ENCODE assay signal across 23 mouse cellular contexts in genomic region chr10:39418395-39418794, GRCm38 (mm10). TPM values are rescaled to one million over a fixed set of nuclear protein-coding genes. Genes with fewer than 3 reads are reported as not detected.
DNase-seq lines count a peak whose midpoint lies in the region; ATAC-seq lines count a peak whose summit lies in the region.
"Had no signal": no experiment of that assay in that cellular context is flagged by ENCODE, and none has a peak within 500 bp of the region (broad histone marks: within the 10 kb centered on the region; RNA-seq: fewer than 3 reads in every experiment).

No protein-coding gene starts in this region.

- ATAC-seq in heart, embryonic 13.5 days (ENCODE audit: extremely low read depth, insufficient number of reproducible peaks, low FRiP score, low TSS enrichment): no peak
- ATAC-seq in common myeloid progenitor, adult 5-6 weeks (replicated peaks; ENCODE audit: low read depth, poor library complexity, severe bottlenecking): peak; percentile 6
- peak; percentile 26; the same call in 1 of the 2 replicates for ATAC-seq in megakaryocyte, adult 5-6 weeks (ENCODE audit: poor library complexity, severe bottlenecking)
- no peak for ATAC-seq in forebrain, embryonic 11.5 days (replicated peaks; ENCODE audit: low FRiP score)
- ATAC-seq: forebrain, embryonic 15.5 days; inflammation-experienced regulatory T-cells, adult 6 months; midbrain, embryonic 15.5 days had no signal

- no peaks in the 10 kb centered on the region for H3K9me3 ChIP-seq in heart, embryonic 13.5 days
- H3K9me3 ChIP-seq in forebrain, embryonic 11.5 days (ENCODE audit: control insufficient read depth, low read length): no peaks in the 10 kb centered on the region
- H3K9me3 ChIP-seq: forebrain, embryonic 15.5 days; G1E; limb, embryonic 12.5 days; lung, embryonic 15.5 days; midbrain, embryonic 15.5 days; neural tube, embryonic 13.5 days had no signal

- 61% methylated on average over 7 of the region's 7 CpGs for WGBS in heart, embryonic 13.5 days
- WGBS in forebrain, embryonic 11.5 days: 90% methylated on average over 7 of the region's 7 CpGs

- no peaks in the 10 kb centered on the region for H3K36me3 ChIP-seq in heart, embryonic 13.5 days
- H3K36me3 ChIP-seq in forebrain, embryonic 11.5 days (ENCODE audit: control insufficient read depth, insufficient read depth, low read length): no peaks in the 10 kb centered on the region
- H3K36me3 ChIP-seq: forebrain, embryonic 15.5 days; limb, embryonic 12.5 days; lung, embryonic 15.5 days; midbrain, embryonic 15.5 days; neural tube, embryonic 13.5 days had no signal

- no peak overlapping the region for H3K4me3 ChIP-seq in heart, embryonic 13.5 days
- no peak overlapping the region for H3K4me3 ChIP-seq in forebrain, embryonic 11.5 days (ENCODE audit: low read depth, low read length)
- H3K4me3 ChIP-seq: forebrain, embryonic 15.5 days; layer of hippocampus, adult 2 months; left cerebral cortex, adult 2 months; limb, embryonic 12.5 days; lung, embryonic 15.5 days; midbrain, embryonic 15.5 days; neural tube, embryonic 13.5 days had no signal

- no peak overlapping the region for H3K4me2 ChIP-seq in heart, embryonic 13.5 days
- H3K4me2 ChIP-seq in forebrain, embryonic 11.5 days (ENCODE audit: low read depth, low read length, severe bottlenecking): no peak overlapping the region
- H3K4me2 ChIP-seq: forebrain, embryonic 15.5 days; limb, embryonic 12.5 days; lung, embryonic 15.5 days; midbrain, embryonic 15.5 days; neural tube, embryonic 13.5 days had no signal

- intact Hi-C loops in heart, postnatal 10 days (cut with DNase I): no loop called here
- intact Hi-C loops in left cerebral cortex, postnatal 14 days (cut with DNase I): no loop called here

- no peak overlapping the region for H3K9ac ChIP-seq in heart, embryonic 13.5 days
- no peak overlapping the region for H3K9ac ChIP-seq in forebrain, embryonic 11.5 days (ENCODE audit: low read length)
- H3K9ac ChIP-seq: forebrain, embryonic 15.5 days; limb, embryonic 12.5 days; lung, embryonic 15.5 days; midbrain, embryonic 15.5 days; neural tube, embryonic 13.5 days had no signal

- peak overlapping the region; percentile 33; the same call in 1 of the 2 replicates for H3K27ac ChIP-seq in heart, embryonic 13.5 days (replicated peaks)
- no peak overlapping the region for H3K27ac ChIP-seq in forebrain, embryonic 11.5 days (ENCODE audit: low read depth, low read length)
- H3K27ac ChIP-seq: forebrain, embryonic 15.5 days; layer of hippocampus, adult 2 months; left cerebral cortex, adult 2 months; limb, embryonic 12.5 days; lung, embryonic 15.5 days; midbrain, embryonic 15.5 days; neural tube, embryonic 13.5 days had no signal

- H3K4me1 ChIP-seq in heart, embryonic 13.5 days: peaks cover 64% of the 10 kb centered on the region
- H3K4me1 ChIP-seq in forebrain, embryonic 11.5 days (replicated peaks; ENCODE audit: control insufficient read depth, insufficient read depth, low read length): no peaks in the 10 kb centered on the region

- H3K27me3 ChIP-seq in heart, embryonic 13.5 days (replicated peaks): no peaks in the 10 kb centered on the region
- no peaks in the 10 kb centered on the region for H3K27me3 ChIP-seq in forebrain, embryonic 11.5 days (ENCODE audit: control insufficient read depth, insufficient read depth, low read length)
- H3K27me3 ChIP-seq: forebrain, embryonic 15.5 days; limb, embryonic 12.5 days; lung, embryonic 15.5 days; midbrain, embryonic 15.5 days; neural tube, embryonic 13.5 days had no signal

- DNase-seq in heart, postnatal 10 days: no peak
- DNase-seq in CD4-positive, CD25-positive, alpha-beta regulatory T cell, adult 2 months (ENCODE audit: low read depth, low spot score): peak; percentile 46
- no peak for DNase-seq in left cerebral cortex, postnatal 14 days (ENCODE audit: low spot score in 2 of 2)
- no peak for DNase-seq in forebrain, embryonic 11.5 days (ENCODE audit: low spot score)
- no peak for DNase-seq in layer of hippocampus, postnatal 10 days (ENCODE audit: low spot score in 2 of 2)
- DNase-seq: adrenal gland, postnatal 14 days; B cell, adult 2 months; cerebellum, adult 9-11 months; gastrocnemius, postnatal 14 days; heart, postnatal 36 days; thymus, postnatal 4 days had no signal

RNA-seq across cellular contexts. Expression of gene Fyn, which starts 49.7 kb away (rescaled TPM):
- polyA plus RNA-seq in heart, embryonic 13.5 days (2015; fragmentation: Nextera tagmentation; extraction: Ambion mirVana): 11.2 and 13.3 TPM in 2 replicates
- 10 to 100 TPM; 52.2 to 55.5 TPM for total RNA-seq in heart, postnatal 10 days (2021)
- total RNA-seq in common myeloid progenitor, adult 5-6 weeks (2017): 29.0 and 37.6 TPM in 2 replicates
- 19.5 and 21.3 TPM in 2 replicates for total RNA-seq in megakaryocyte, adult 5-6 weeks (2015)
- total RNA-seq in megakaryocyte, adult 5-6 weeks (2017): 28.9 and 36.3 TPM in 2 replicates
- total RNA-seq in left cerebral cortex, postnatal 14 days (2021): 100 to 1,000 TPM; 163 to 176 TPM
- 42.7 and 44.6 TPM in 2 replicates for polyA plus RNA-seq in forebrain, embryonic 11.5 days (2014; fragmentation: Nextera tagmentation; extraction: Ambion mirVana)
- 100 to 1,000 TPM; 235 to 244 TPM for total RNA-seq in layer of hippocampus, postnatal 10 days (2021)

Comparison
In these comparisons a context has a peak if more than half of its experiments do, and no peak if none do; other contexts are left out.
1. ATAC-seq: peak in common myeloid progenitor, adult 5-6 weeks (single experiment) and megakaryocyte, adult 5-6 weeks (single experiment); none in heart, embryonic 13.5 days (single experiment) and forebrain, embryonic 11.5 days (single experiment).